Mouse (Mus musculus): ENCODE measurements at regions not wholly inside any gene's neighbourhood (a gene's known extent, or its start where the extent isn't known, plus 50 kb on each side); places are given as distances from the start of the nearest gene placed in this dataset.

DNA sequence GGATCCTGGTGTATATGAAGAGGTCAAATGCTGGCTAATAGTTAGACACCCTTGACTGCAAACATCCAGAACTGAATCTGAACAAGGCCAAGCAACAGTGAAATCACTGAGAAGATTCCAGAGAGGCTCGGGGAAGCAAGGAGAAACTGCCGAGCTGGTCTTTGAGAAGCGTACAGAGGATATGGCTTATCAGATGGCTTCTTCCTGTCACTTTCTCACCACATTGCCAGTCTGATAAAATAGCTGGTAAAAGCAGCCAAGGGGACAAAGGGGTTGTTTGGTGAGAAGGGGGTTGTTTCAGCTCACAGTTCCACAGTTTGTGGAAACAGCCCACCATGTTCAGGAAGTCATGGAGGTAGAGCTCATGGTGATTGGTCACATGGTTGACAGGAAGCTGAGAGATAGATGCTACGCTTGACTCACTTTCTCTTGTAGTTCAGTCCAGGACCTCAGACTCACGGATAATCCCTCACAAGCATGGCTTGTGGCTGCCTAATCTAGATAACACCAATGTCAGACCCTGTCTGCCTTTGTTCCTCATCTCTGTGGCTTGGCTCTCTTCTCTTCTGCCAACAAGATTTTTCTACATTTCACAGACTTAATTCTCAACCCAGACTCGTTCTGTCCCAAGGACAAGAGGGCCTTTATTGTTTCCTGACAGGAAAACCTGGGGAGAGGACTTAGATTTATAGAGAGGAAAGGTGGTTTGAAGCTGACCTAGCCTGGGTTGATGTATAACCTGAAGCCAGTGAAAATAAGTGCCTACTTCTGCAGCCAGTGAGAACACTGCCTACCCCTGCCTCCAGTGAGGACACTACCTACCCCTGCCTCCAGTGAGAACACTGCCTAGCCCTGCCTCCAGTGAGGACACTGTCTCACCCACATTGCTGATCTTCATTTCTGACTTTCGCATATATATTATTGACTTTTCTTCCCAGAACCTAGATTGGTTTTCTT, 122.0 kb downstream of the Tent5c start:
- TF ChIP-seq MYOG (IDR thresholded peaks at IDR 0.05; ENCODE audit: control insufficient read depth in 1 of 3, insufficient read depth in 1 of 3, insufficient read length in 2 of 3, low read depth in 2 of 3), result no peak
- TF ChIP-seq POLR2A (IDR thresholded peaks at IDR 0.05; ENCODE audit: insufficient read length, low read depth), result no peak
- TF ChIP-seq MAX (IDR thresholded peaks at IDR 0.05; ENCODE audit: low read depth), result no peak
- no peak for TF ChIP-seq CEBPB (IDR thresholded peaks at IDR 0.05; ENCODE audit: insufficient read depth, poor library complexity, severe bottlenecking)
- no peak for TF ChIP-seq TCF12 (IDR thresholded peaks at IDR 0.05; ENCODE audit: insufficient read depth, poor library complexity, severe bottlenecking)
- no peak for TF ChIP-seq TCF3 (IDR thresholded peaks at IDR 0.05; ENCODE audit: insufficient read length, low read depth)
- no peak for TF ChIP-seq E2F4 (IDR thresholded peaks at IDR 0.05; ENCODE audit: insufficient read depth)
- TF ChIP-seq MYOD1 (IDR thresholded peaks at IDR 0.05; ENCODE audit: control insufficient read depth in 1 of 3, insufficient read length in 2 of 3, low read depth in 2 of 3), result no peak
- no peak for TF ChIP-seq USF1 (IDR thresholded peaks at IDR 0.05; ENCODE audit: low read depth)
- TF ChIP-seq POLR2AphosphoS2 (IDR thresholded peaks at IDR 0.05; ENCODE audit: insufficient read length, low read depth), result no peak
- no peak for TF ChIP-seq REST (IDR thresholded peaks at IDR 0.05; ENCODE audit: insufficient read depth, insufficient read length)

All from myocyte (in vitro differentiated cells).